Mouse (Mus musculus): Measurements from ENCODE around the gene Gpr146. TPM values are rescaled to one million over a fixed set of nuclear protein-coding genes. Genes with fewer than 3 reads are reported as not detected.
"Not testable (repeated sequence)": the region's sequence is repeated elsewhere in the genome, so short reads cannot be mapped to it uniquely, and the experiment has no call there.

Gpr146 gene
- polyA plus RNA-seq (2015; fragmentation: Nextera tagmentation; extraction: Ambion mirVana) = 22.7 and 28.1 TPM in 2 replicates

GRCm38 (mm10) chr5:139377468-139378270 lies at the start of gene Gpr146:
Gene Gpr146 (plus strand): TSS chr5:139377697.
- H3K4me1 ChIP-seq (ENCODE audit: insufficient read depth, low read depth, low read length) = peaks cover 41% of the 10 kb centered on the region
- ATAC-seq (peak; percentile 25), DNase-seq (ENCODE audit: low spot score) (peak; percentile 78)
- peak within 1 kb of the TSS; percentile 97 for H3K27ac ChIP-seq (ENCODE audit: low read length)
- H3K27me3 ChIP-seq (replicated peaks; ENCODE audit: insufficient read depth, low read length) = no peaks in the 10 kb centered on the region
- no peaks in the 10 kb centered on the region for H3K9me3 ChIP-seq (ENCODE audit: low read length)
- H3K36me3 ChIP-seq (ENCODE audit: insufficient read depth, low read length) = no peaks in the 10 kb centered on the region
- TF ChIP-seq EP300 (IDR thresholded peaks at IDR 0.05) = peak; percentile 83
- 0 out of 2 replicates have a peak, but pooled peaks have one; percentile 4 for TF ChIP-seq CTCF (IDR thresholded peaks at IDR 0.05)
- no peak within 1 kb of the TSS for H3K9ac ChIP-seq (replicated peaks; ENCODE audit: low read depth)
- no peak within 1 kb of the TSS for H3K4me3 ChIP-seq (ENCODE audit: low read depth, low read length)
- peak within 1 kb of the TSS; percentile 83 for H3K4me2 ChIP-seq (replicated peaks; ENCODE audit: low read depth, low read length)
- WGBS = 18% methylated on average over 18 of the region's 18 CpGs

GRCm38 (mm10) chr5:139330766-139331165 lies 46.7 kb upstream of the Gpr146 start:
- H3K4me2 ChIP-seq (replicated peaks; ENCODE audit: low read depth, low read length) = no peak overlapping the region
- H3K9ac ChIP-seq (replicated peaks; ENCODE audit: low read depth) = no peak overlapping the region
- H3K9me3 ChIP-seq (ENCODE audit: low read length) = no peaks in the 10 kb centered on the region
- WGBS = 65% methylated on average over 7 of the region's 7 CpGs
- H3K36me3 ChIP-seq (ENCODE audit: insufficient read depth, low read length) = no peaks in the 10 kb centered on the region; the same call in 1 of the 2 replicates
- ATAC-seq = no peak
- H3K27ac ChIP-seq (ENCODE audit: low read length) = no peak overlapping the region
- H3K4me3 ChIP-seq (ENCODE audit: low read depth, low read length) = no peak overlapping the region
- H3K4me1 ChIP-seq (ENCODE audit: insufficient read depth, low read depth, low read length) = 0 out of 2 replicates have a peak, but pooled peaks cover under 1% of the 10 kb centered on the region
- no peak for DNase-seq (ENCODE audit: low spot score)
- no peak for TF ChIP-seq CTCF (IDR thresholded peaks at IDR 0.05)
- TF ChIP-seq EP300 (IDR thresholded peaks at IDR 0.05) = no peak
- H3K27me3 ChIP-seq (replicated peaks; ENCODE audit: insufficient read depth, low read length) = peaks cover 3% of the 10 kb centered on the region; the same call in 1 of the 2 replicates

- H3K9me3 ChIP-seq (ENCODE audit: low read length) = no peaks in the 10 kb centered on the region
- DNase-seq (ENCODE audit: low spot score) (peak; percentile 78), ATAC-seq (peak; percentile 51)
- H3K4me2 ChIP-seq (replicated peaks; ENCODE audit: low read depth, low read length) = no peak overlapping the region
- no peaks in the 10 kb centered on the region for H3K27me3 ChIP-seq (replicated peaks; ENCODE audit: insufficient read depth, low read length)
- H3K4me3 ChIP-seq (ENCODE audit: low read depth, low read length) = no peak overlapping the region
- TF ChIP-seq EP300 (IDR thresholded peaks at IDR 0.05) = no peak
- TF ChIP-seq CTCF (IDR thresholded peaks at IDR 0.05) = peak; percentile 99
- H3K27ac ChIP-seq (ENCODE audit: low read length) = no peak overlapping the region
- WGBS = 15% methylated on average over 8 of the region's 8 CpGs
- H3K9ac ChIP-seq (replicated peaks; ENCODE audit: low read depth) = no peak overlapping the region
- H3K4me1 ChIP-seq (ENCODE audit: insufficient read depth, low read depth, low read length) = no peaks in the 10 kb centered on the region
- H3K36me3 ChIP-seq (ENCODE audit: insufficient read depth, low read length) = no peaks in the 10 kb centered on the region; the same call in 1 of the 2 replicates
Measured at GRCm38 (mm10) chr5:139331742-139332141, 45.8 kb upstream of the Gpr146 start.

GRCm38 (mm10) chr5:139332590-139333272 lies 44.8 kb upstream of the Gpr146 start:
- no peak for DNase-seq (ENCODE audit: low spot score)
- Histone ChIP-seq H3K4me2 (replicated peaks; ENCODE audit: low read depth, low read length) (no peak overlapping the region), H3K27me3 (replicated peaks; ENCODE audit: insufficient read depth, low read length) (no peaks in the 10 kb centered on the region), H3K4me1 (ENCODE audit: insufficient read depth, low read depth, low read length) (no peaks in the 10 kb centered on the region), H3K9me3 (ENCODE audit: low read length) (no peaks in the 10 kb centered on the region), H3K4me3 (ENCODE audit: low read depth, low read length) (no peak overlapping the region), H3K36me3 (ENCODE audit: insufficient read depth, low read length) (no peaks in the 10 kb centered on the region; the same call in 1 of the 2 replicates), H3K27ac (ENCODE audit: low read length) (no peak overlapping the region), H3K9ac (replicated peaks; ENCODE audit: low read depth) (no peak overlapping the region)
- WGBS = 76% methylated on average over 8 of the region's 8 CpGs
- no peak for ATAC-seq
- TF ChIP-seq EP300 (IDR thresholded peaks at IDR 0.05) (no peak), CTCF (IDR thresholded peaks at IDR 0.05) (no peak)

- no peak overlapping the region for H3K4me2 ChIP-seq (replicated peaks; ENCODE audit: low read depth, low read length)
- H3K9ac ChIP-seq (replicated peaks; ENCODE audit: low read depth) = no peak overlapping the region
- WGBS = 77% methylated on average over 16 of the region's 16 CpGs
- no peak for ATAC-seq
- H3K27me3 ChIP-seq (replicated peaks; ENCODE audit: insufficient read depth, low read length) = no peaks in the 10 kb centered on the region
- H3K9me3 ChIP-seq (ENCODE audit: low read length) = no peaks in the 10 kb centered on the region
- H3K4me3 ChIP-seq (ENCODE audit: low read depth, low read length) = no peak overlapping the region
- DNase-seq (ENCODE audit: low spot score) = peak; percentile 3
- no peaks in the 10 kb centered on the region for H3K4me1 ChIP-seq (ENCODE audit: insufficient read depth, low read depth, low read length)
- H3K27ac ChIP-seq (ENCODE audit: low read length) = no peak overlapping the region
- peaks cover 4% of the 10 kb centered on the region; the same call in 1 of the 2 replicates for H3K36me3 ChIP-seq (ENCODE audit: insufficient read depth, low read length)
- TF ChIP-seq CTCF (IDR thresholded peaks at IDR 0.05) (no peak), EP300 (IDR thresholded peaks at IDR 0.05) (no peak)
Measured at GRCm38 (mm10) chr5:139333301-139334013, 44.0 kb upstream of the Gpr146 start.

GRCm38 (mm10) chr5:139334394-139334793 lies 43.1 kb upstream of the Gpr146 start:
- not testable (repeated sequence) for ATAC-seq; H3K27ac ChIP-seq (ENCODE audit: low read length); H3K9me3 ChIP-seq (ENCODE audit: low read length); H3K36me3 ChIP-seq (ENCODE audit: insufficient read depth, low read length); H3K4me2 ChIP-seq (replicated peaks; ENCODE audit: low read depth, low read length); H3K27me3 ChIP-seq (replicated peaks; ENCODE audit: insufficient read depth, low read length); H3K9ac ChIP-seq (replicated peaks; ENCODE audit: low read depth); H3K4me3 ChIP-seq (ENCODE audit: low read depth, low read length); DNase-seq (ENCODE audit: low spot score); H3K4me1 ChIP-seq (ENCODE audit: insufficient read depth, low read depth, low read length)
- WGBS = 83% methylated on average over 10 of the region's 10 CpGs
- TF ChIP-seq CTCF (IDR thresholded peaks at IDR 0.05) = 0 out of 2 replicates have a peak, but pooled peaks have one; percentile 25

Measured in lung, postnatal 0 days (tissue).